Mouse (Mus musculus) intestine, postnatal 0 days (tissue): ENCODE measurements at regions not wholly inside any gene's neighbourhood (a gene's known extent, or its start where the extent isn't known, plus 50 kb on each side); places are given as distances from the start of the nearest gene placed in this dataset.

Experiments used
- ATAC-seq: fragments of 200-750 bp; cut with Nextera tagmentation; 2 replicates; pipeline ENCODE4 v1.8.0; 2017; ENCODE audit warnings: mild to moderate bottlenecking, moderate TSS enrichment, moderate library complexity
- H3K27ac ChIP-seq: fragments of 300-500 bp; sonication (generic); 2 replicates; pipeline ENCODE4 v1.5.1; 2014; ENCODE audit warnings: mild to moderate bottlenecking, low read depth, low read length, moderate library complexity
- H3K27me3 ChIP-seq: fragments of 300-500 bp; sonication (generic); replicated peaks from 2 replicates; pipeline ENCODE4 v1.6.1; 2014; ENCODE audit warnings: low read length, mixed read lengths; ENCODE audit not compliant: control insufficient read depth, insufficient read depth
- H3K36me3 ChIP-seq: fragments of 300-500 bp; sonication (generic); 2 replicates; pipeline ENCODE4 v1.6.1; 2014; ENCODE audit warnings: mild to moderate bottlenecking, moderate library complexity; ENCODE audit not compliant: control insufficient read depth, insufficient read depth
- H3K4me1 ChIP-seq: fragments of 300-500 bp; sonication (generic); replicated peaks from 2 replicates; pipeline ENCODE4 v1.6.1; 2014; ENCODE audit warnings: antibody characterized with exemption, low read length, mixed read lengths; ENCODE audit not compliant: control insufficient read depth, insufficient read depth
- H3K4me2 ChIP-seq: fragments of 300-500 bp; sonication (generic); replicated peaks from 2 replicates; pipeline ENCODE4 v1.6.1; 2014; ENCODE audit warnings: low read depth, mild to moderate bottlenecking, moderate library complexity
- H3K4me3 ChIP-seq: fragments of 300-500 bp; sonication (generic); 2 replicates; pipeline ENCODE4 v1.5.1; 2014; ENCODE audit warnings: low read depth, low read length
- H3K9ac ChIP-seq: fragments of 300-500 bp; sonication (generic); 2 replicates; pipeline ENCODE4 v1.6.1; 2014; ENCODE audit warnings: mild to moderate bottlenecking, low read depth, low read length
- H3K9me3 ChIP-seq: fragments of 300-500 bp; sonication (generic); 2 replicates; pipeline ENCODE4 v1.6.1; 2016; ENCODE audit warnings: mixed run types; ENCODE audit not compliant: control insufficient read depth
- CTCF ChIP-seq: sonication (generic); IDR thresholded peaks from 2 replicates; pipeline ENCODE4 v1.5.1; 2016; ENCODE audit warnings: low read depth, mild to moderate bottlenecking, control low read depth, antibody characterized with exemption, moderate library complexity
- WGBS: fragments of 180-500 bp; shearing (Covaris S2); extraction: QIAGEN DNeasy Blood & Tissue Kit; methylation state at CpG from one replicate; pipeline ENCODE4 v1.1.7; 2014; 5-methylcytosine and 5-hydroxymethylcytosine counted together

- H3K4me3 ChIP-seq = no peak overlapping the region
- H3K9ac ChIP-seq = no peak overlapping the region
- 91% methylated on average over 2 of the region's 2 CpGs for WGBS
- H3K4me2 ChIP-seq = no peak overlapping the region
- no peak for TF ChIP-seq CTCF
- H3K27ac ChIP-seq = no peak overlapping the region
- no peaks in the 10 kb centered on the region for H3K4me1 ChIP-seq
- H3K36me3 ChIP-seq = no peaks in the 10 kb centered on the region
- H3K27me3 ChIP-seq = no peaks in the 10 kb centered on the region
- no peaks in the 10 kb centered on the region for H3K9me3 ChIP-seq
- ATAC-seq = no peak
Measured at GRCm38 (mm10) chr10:87747846-87748552, 110.1 kb upstream of the Igf1 start.

- no peak overlapping the region for H3K9ac ChIP-seq
- no peaks in the 10 kb centered on the region for H3K4me1 ChIP-seq
- 90% methylated on average over 4 of the region's 4 CpGs for WGBS
- ATAC-seq = no peak
- no peak overlapping the region for H3K4me3 ChIP-seq
- H3K9me3 ChIP-seq = no peaks in the 10 kb centered on the region
- no peak overlapping the region for H3K27ac ChIP-seq
- no peaks in the 10 kb centered on the region for H3K36me3 ChIP-seq
- H3K4me2 ChIP-seq = no peak overlapping the region
- no peaks in the 10 kb centered on the region for H3K27me3 ChIP-seq
- no peak for TF ChIP-seq CTCF
Measured at GRCm38 (mm10) chr10:87748631-87749193, 109.4 kb upstream of the Igf1 start.

- ATAC-seq = no peak
- no peak overlapping the region for H3K27ac ChIP-seq
- H3K36me3 ChIP-seq = no peaks in the 10 kb centered on the region
- no peak for TF ChIP-seq CTCF
- no peaks in the 10 kb centered on the region for H3K9me3 ChIP-seq
- no peaks in the 10 kb centered on the region for H3K27me3 ChIP-seq
- no peak overlapping the region for H3K4me2 ChIP-seq
- no peak overlapping the region for H3K4me3 ChIP-seq
- no peak overlapping the region for H3K9ac ChIP-seq
- no peaks in the 10 kb centered on the region for H3K4me1 ChIP-seq
Measured at GRCm38 (mm10) chr10:87750321-87750720, 107.7 kb upstream of the Igf1 start.

- H3K9ac ChIP-seq = no peak overlapping the region
- WGBS = 40% methylated on average over 1 of the region's 1 CpGs
- H3K27me3 ChIP-seq = no peaks in the 10 kb centered on the region
- H3K4me2 ChIP-seq = no peak overlapping the region
- H3K36me3 ChIP-seq = no peaks in the 10 kb centered on the region
- no peak for TF ChIP-seq CTCF
- no peaks in the 10 kb centered on the region for H3K4me1 ChIP-seq
- H3K9me3 ChIP-seq = no peaks in the 10 kb centered on the region
- ATAC-seq = no peak
- H3K27ac ChIP-seq = no peak overlapping the region
- no peak overlapping the region for H3K4me3 ChIP-seq
Measured at GRCm38 (mm10) chr10:87750972-87751371, 107.1 kb upstream of the Igf1 start.

- Histone ChIP-seq H3K9ac (no peak overlapping the region), H3K27ac (no peak overlapping the region), H3K9me3 (no peaks in the 10 kb centered on the region), H3K4me1 (no peaks in the 10 kb centered on the region), H3K4me3 (no peak overlapping the region), H3K36me3 (no peaks in the 10 kb centered on the region), H3K4me2 (no peak overlapping the region), H3K27me3 (no peaks in the 10 kb centered on the region)
- WGBS = 69% methylated on average over 2 of the region's 2 CpGs
- no peak for ATAC-seq
- no peak for TF ChIP-seq CTCF
Measured at GRCm38 (mm10) chr10:87752117-87752516, 105.9 kb upstream of the Igf1 start.

- TF ChIP-seq CTCF = no peak
- Histone ChIP-seq H3K4me3 (no peak overlapping the region), H3K9ac (no peak overlapping the region), H3K27ac (no peak overlapping the region), H3K4me1 (no peaks in the 10 kb centered on the region), H3K27me3 (no peaks in the 10 kb centered on the region), H3K4me2 (no peak overlapping the region), H3K36me3 (no peaks in the 10 kb centered on the region), H3K9me3 (no peaks in the 10 kb centered on the region)
- WGBS = 43% methylated on average over 1 of the region's 1 CpGs
- no peak for ATAC-seq
Measured at GRCm38 (mm10) chr10:87753483-87753882, 104.6 kb upstream of the Igf1 start.
